8 mouse cellular contexts compared by ENCODE assay signal in genomic region chr11:104442333-104443136, GRCm38 (mm10). TPM values are rescaled to one million over a fixed set of nuclear protein-coding genes. Genes with fewer than 3 reads are reported as not detected.
DNase-seq lines count a peak whose midpoint lies in the region; ATAC-seq and TF ChIP-seq lines count a peak whose summit lies in the region.

No protein-coding gene starts in this region.

- peak; percentile 96 for ATAC-seq in forebrain, embryonic 15.5 days (replicated peaks)
- peak; percentile 97 for ATAC-seq in lung, embryonic 14.5 days (ENCODE audit: insufficient read depth)

- peak; percentile 77 for TF ChIP-seq POLR2A in olfactory bulb, adult 2 months (IDR thresholded peaks at IDR 0.05; ENCODE audit: insufficient read depth, low read depth, low read length)
- no peak; the same call in none of the 2 replicates for TF ChIP-seq POLR2A in thymus, adult 2 months (IDR thresholded peaks at IDR 0.05; ENCODE audit: control insufficient read depth, extremely low read depth, insufficient read depth, low read length, poor library complexity)

- H3K36me3 ChIP-seq in forebrain, embryonic 15.5 days: no peaks in the 10 kb centered on the region
- H3K36me3 ChIP-seq in lung, embryonic 14.5 days (ENCODE audit: insufficient read depth): no peaks in the 10 kb centered on the region
- H3K36me3 ChIP-seq in thymus, adult 2 months (ENCODE audit: control insufficient read depth, insufficient read depth, low read length): no peaks in the 10 kb centered on the region

- H3K4me2 ChIP-seq in forebrain, embryonic 15.5 days (replicated peaks): peak overlapping the region; percentile 53
- H3K4me2 ChIP-seq in lung, embryonic 14.5 days: peak overlapping the region; percentile 75

- peaks cover 32% of the 10 kb centered on the region for H3K4me1 ChIP-seq in forebrain, embryonic 15.5 days
- H3K4me1 ChIP-seq in lung, embryonic 14.5 days (ENCODE audit: insufficient read depth): peaks cover 5% of the 10 kb centered on the region; the same call in 1 of the 2 replicates
- no peaks in the 10 kb centered on the region for H3K4me1 ChIP-seq in olfactory bulb, adult 2 months (ENCODE audit: control insufficient read depth, insufficient read depth, low read length)
- H3K4me1 ChIP-seq in thymus, adult 2 months (replicated peaks; ENCODE audit: control insufficient read depth, insufficient read depth, low read length): no peaks in the 10 kb centered on the region

- TF ChIP-seq CTCF in layer of hippocampus, adult 2 months (conservative IDR thresholded peaks at IDR 0.05): peak; percentile 61
- TF ChIP-seq CTCF in lung, embryonic 14.5 days (IDR thresholded peaks at IDR 0.05; ENCODE audit: low read depth): no peak
- TF ChIP-seq CTCF in olfactory bulb, adult 2 months (IDR thresholded peaks at IDR 0.05; ENCODE audit: insufficient read depth, low read depth, low read length): no peak; the same call in 1 of the 2 replicates
- TF ChIP-seq CTCF in thymus, adult 2 months (IDR thresholded peaks at IDR 0.05; ENCODE audit: borderline replicate concordance, control insufficient read depth, extremely low read depth, insufficient read depth, low read length, poor library complexity): peak; percentile 64; the same call in 1 of the 2 replicates

- H3K4me3 ChIP-seq in forebrain, embryonic 15.5 days: peak overlapping the region; percentile 83
- H3K4me3 ChIP-seq in layer of hippocampus, adult 2 months: peak overlapping the region; percentile 76
- peak overlapping the region; percentile 83 for H3K4me3 ChIP-seq in lung, embryonic 14.5 days (ENCODE audit: low read depth, low read length)
- peak overlapping the region; percentile 59 for H3K4me3 ChIP-seq in olfactory bulb, adult 2 months (ENCODE audit: insufficient read depth, low read depth, low read length)
- H3K4me3 ChIP-seq in thymus, adult 2 months (ENCODE audit: control insufficient read depth, insufficient read depth, low read length): peak overlapping the region; percentile 98

- peak overlapping the region; percentile 100 for H3K27ac ChIP-seq in forebrain, embryonic 15.5 days (replicated peaks)
- H3K27ac ChIP-seq in layer of hippocampus, adult 2 months: peak overlapping the region; percentile 100
- peak overlapping the region; percentile 100 for H3K27ac ChIP-seq in lung, embryonic 14.5 days (ENCODE audit: low read depth)
- peak overlapping the region; percentile 92 for H3K27ac ChIP-seq in olfactory bulb, adult 2 months (ENCODE audit: insufficient read depth, low read depth, low read length)
- peak overlapping the region; percentile 87 for H3K27ac ChIP-seq in thymus, adult 2 months (ENCODE audit: control insufficient read depth, insufficient read depth, low read length)

- H3K9me3 ChIP-seq in forebrain, embryonic 15.5 days: no peaks in the 10 kb centered on the region
- H3K9me3 ChIP-seq in lung, embryonic 14.5 days (ENCODE audit: low read depth, low read length): no peaks in the 10 kb centered on the region

- no peaks in the 10 kb centered on the region for H3K27me3 ChIP-seq in forebrain, embryonic 15.5 days
- H3K27me3 ChIP-seq in lung, embryonic 14.5 days (ENCODE audit: insufficient read depth, low read length): no peaks in the 10 kb centered on the region
- no peaks in the 10 kb centered on the region for H3K27me3 ChIP-seq in thymus, adult 2 months (ENCODE audit: control insufficient read depth, insufficient read depth, low read length)

- under 1% methylated on average over 72 of the region's 82 CpGs for WGBS in forebrain, embryonic 15.5 days
- WGBS in lung, embryonic 14.5 days: under 1% methylated on average over 75 of the region's 82 CpGs
- WGBS in olfactory bulb, adult 2 months: under 1% methylated on average over 79 of the region's 82 CpGs
- WGBS in thymus, adult 2 months: under 1% methylated on average over 76 of the region's 82 CpGs

- intact Hi-C loops in heart, postnatal 36 days (cut with DNase I): loop anchor here (5.0 kb wide), 2 partner anchors 40 to 125 kb away; no protein-coding TSS in a partner anchor

- peak overlapping the region; percentile 94 for H3K9ac ChIP-seq in forebrain, embryonic 15.5 days (replicated peaks)
- H3K9ac ChIP-seq in lung, embryonic 14.5 days: peak overlapping the region; percentile 99

- DNase-seq in ES-CJ7 (ENCODE audit: low read depth, low spot score): peak; percentile 97
- DNase-seq in cerebellum, adult 11 months: peak; percentile 91
- peak; percentile 90 to 92 for DNase-seq in heart, postnatal 36 days
- peak; percentile 88 to 92 for DNase-seq in layer of hippocampus, adult 2 months (ENCODE audit: low spot score in 2 of 2)
- DNase-seq in lung, embryonic 14.5 days: peak; percentile 98
- peak; percentile 90 for DNase-seq in thymus, adult 2 months

RNA-seq across cellular contexts. Expression of gene Kansl1, which starts 26.1 kb away (rescaled TPM):
- polyA plus RNA-seq in forebrain, embryonic 15.5 days (2015; fragmentation: Nextera tagmentation; extraction: Ambion mirVana): 30.3 and 30.6 TPM in 2 replicates
- total RNA-seq in heart, postnatal 36 days (2021): 10 to 100 TPM; 27.6 to 31.7 TPM
- 10 to 100 TPM; 69.9 to 70.5 TPM for total RNA-seq in layer of hippocampus, adult 2 months (2021)
- polyA plus RNA-seq in lung, embryonic 14.5 days (2014; fragmentation: Nextera tagmentation; extraction: Ambion mirVana): 27.6 and 28.1 TPM in 2 replicates
- not detected in 2 replicates for polyA plus RNA-seq in olfactory bulb, adult 2 months (2012; ENCODE audit: insufficient read depth, insufficient read length, low replicate concordance, missing spikeins)
- polyA plus RNA-seq in thymus, adult 2 months (2012; rRNA removed): 202 and 225 TPM in 2 replicates

Comparison
In these comparisons a context has a peak if more than half of its experiments do, and no peak if none do; other contexts are left out.
1. Peak in every context shown above with its lines: DNase-seq, ATAC-seq, H3K4me3 ChIP-seq and H3K27ac ChIP-seq.
2. CTCF ChIP-seq: peak in layer of hippocampus, adult 2 months (single experiment) and thymus, adult 2 months (single experiment); none in lung, embryonic 14.5 days (single experiment) and olfactory bulb, adult 2 months (single experiment).